Mouse (Mus musculus): ENCODE data around the gene Serpinb3d.
"Not testable (repeated sequence)": the region's sequence is repeated elsewhere in the genome, so short reads cannot be mapped to it uniquely, and the experiment has no call there.

The Serpinb3d gene

GRCm38 (mm10) chr1:107083406-107083805, at the start of gene Serpinb3d:
Serpinb3d (minus strand) TSS chr1:107083506.
- DNase-seq: no peak

- DNase-seq: not testable (repeated sequence)
Measured at GRCm38 (mm10) chr1:107127453-107127852, 44.1 kb upstream of the Serpinb3d start.

- DNase-seq: no peak
Measured at GRCm38 (mm10) chr1:107098417-107098816, 15.1 kb upstream of the Serpinb3d start.

DNA sequence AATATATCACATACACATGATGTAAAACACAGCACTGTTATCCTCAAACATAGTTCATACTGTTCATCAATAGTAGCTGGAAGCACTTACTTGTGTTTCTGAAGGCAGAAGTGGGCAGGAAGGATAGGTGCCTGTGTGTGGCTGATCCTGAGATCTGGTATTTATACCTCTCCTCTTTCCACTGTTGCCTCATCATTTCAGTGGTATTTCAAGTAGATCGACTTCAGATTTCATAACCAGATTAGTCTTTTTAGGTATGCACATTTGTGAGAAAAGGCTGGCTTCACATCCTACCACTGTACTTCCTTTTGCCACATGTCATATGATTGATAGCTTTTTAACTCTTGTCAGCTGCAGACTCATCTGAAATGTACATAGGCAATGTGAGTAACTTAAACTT, 31.1 kb downstream of the Serpinb3d start, which contains the start of gene Serpinb3a:
Gene Serpinb3a, minus strand, starts transcription at position 101 of the 400 bp plus-strand sequence.
- no peak for DNase-seq

- not testable (repeated sequence) for DNase-seq
Measured at GRCm38 (mm10) chr1:107034236-107034635, 49.1 kb downstream of the Serpinb3d start.

Measured in cerebellum, adult 8-10 months (tissue).